Mouse (Mus musculus) testis, postnatal 10 days (tissue): ENCODE measurements around the gene Lcn6.

Experiments used
- DNase-seq: peaks from one replicate; pipeline ENCODE4 v3.0.0; 2021; ENCODE audit warnings: low spot score

The Lcn6 gene

GRCm38 (mm10) chr2:25676486-25676885, at the start of gene Lcn6:
Gene Lcn6 (plus strand): TSS chr2:25676786.
- DNase-seq, result no peak

- DNase-seq, result no peak
Measured at GRCm38 (mm10) chr2:25627811-25628210, 48.8 kb upstream of the Lcn6 start, which contains the start of gene Fcna. Gene Fcna (minus strand): TSS chr2:25628030.

GRCm38 (mm10) chr2:25628738-25629137, 47.8 kb upstream of the Lcn6 start:
- no peak for DNase-seq

- DNase-seq, result no peak
Measured at GRCm38 (mm10) chr2:25633616-25634015, 43.0 kb upstream of the Lcn6 start.

GRCm38 (mm10) chr2:25634046-25634445, 42.5 kb upstream of the Lcn6 start:
- DNase-seq, result no peak

GRCm38 (mm10) chr2:25639890-25640289, 36.7 kb upstream of the Lcn6 start:
- peak; percentile 82 for DNase-seq

- DNase-seq, result no peak
Measured at GRCm38 (mm10) chr2:25652902-25653301, 23.7 kb upstream of the Lcn6 start, which contains the start of gene Lcn8. Gene Lcn8 (plus strand): TSS chr2:25653120.

GRCm38 (mm10) chr2:25654502-25654901, 22.1 kb upstream of the Lcn6 start:
- no peak for DNase-seq

GRCm38 (mm10) chr2:25656691-25657090, 19.9 kb upstream of the Lcn6 start:
- no peak for DNase-seq

- no peak for DNase-seq
Measured at GRCm38 (mm10) chr2:25657246-25657645, 19.3 kb upstream of the Lcn6 start.

GRCm38 (mm10) chr2:25657652-25658051, 18.9 kb upstream of the Lcn6 start, which contains the start of gene Lcn5:
Gene Lcn5 (plus strand): TSS chr2:25657952.
- DNase-seq, result no peak

- no peak for DNase-seq
Measured at GRCm38 (mm10) chr2:25660279-25660678, 16.3 kb upstream of the Lcn6 start.

GRCm38 (mm10) chr2:25661245-25661970, 15.2 kb upstream of the Lcn6 start:
- DNase-seq, result no peak

- DNase-seq, result peak; percentile 86
Measured at GRCm38 (mm10) chr2:25663511-25663910, 13.1 kb upstream of the Lcn6 start.

GRCm38 (mm10) chr2:25664125-25664524, 12.5 kb upstream of the Lcn6 start:
- DNase-seq, result no peak

- DNase-seq, result no peak
Measured at GRCm38 (mm10) chr2:25666516-25666915, 10.1 kb upstream of the Lcn6 start.

GRCm38 (mm10) chr2:25679559-25679958, 3.0 kb downstream of the Lcn6 start:
- no peak for DNase-seq

- no peak for DNase-seq
Measured at GRCm38 (mm10) chr2:25682426-25682825, 5.8 kb downstream of the Lcn6 start, which contains the start of gene Lcn10. Gene Lcn10 (plus strand): TSS chr2:25682726.

- no peak for DNase-seq
Measured at GRCm38 (mm10) chr2:25686941-25687340, 10.4 kb downstream of the Lcn6 start.

- DNase-seq, result peak; percentile 89
Measured at GRCm38 (mm10) chr2:25694605-25695004, 18.0 kb downstream of the Lcn6 start.

GRCm38 (mm10) chr2:25696951-25697350, 20.4 kb downstream of the Lcn6 start:
- DNase-seq, result no peak

- DNase-seq, result no peak
Measured at GRCm38 (mm10) chr2:25698696-25699095, 22.1 kb downstream of the Lcn6 start.

- peak; percentile 16 for DNase-seq
Measured at GRCm38 (mm10) chr2:25699743-25700142, 23.2 kb downstream of the Lcn6 start, which contains the start of gene Obp2a. Gene Obp2a (plus strand): TSS chr2:25700043.

- DNase-seq, result no peak
Measured at GRCm38 (mm10) chr2:25701001-25701400, 24.4 kb downstream of the Lcn6 start.
